Mouse (Mus musculus) embryonic facial prominence, embryonic 14.5 days (tissue): ENCODE data around the gene Rras. TPM values are rescaled to one million over a fixed set of nuclear protein-coding genes. Genes with fewer than 3 reads are reported as not detected.

Source experiments
- ATAC-seq: fragments of 200-750 bp; cut with Nextera tagmentation; 2 replicates; pipeline ENCODE4 v1.8.0; 2017; ENCODE audit warnings: low read depth, moderate number of reproducible peaks, moderate TSS enrichment
- DNase-seq: peaks from one replicate; pipeline ENCODE4 v3.0.0-alpha.2; 2015; ENCODE audit warnings: low spot score
- H3K27ac ChIP-seq: fragments of 300-500 bp; sonication (generic); replicated peaks from 2 replicates; pipeline ENCODE4 v1.5.1; 2014; ENCODE audit warnings: low read depth, mild to moderate bottlenecking, low read length, moderate library complexity
- H3K27me3 ChIP-seq: fragments of 300-500 bp; sonication (generic); replicated peaks from 2 replicates; pipeline ENCODE4 v1.6.1; 2014; ENCODE audit warnings: low read length; ENCODE audit not compliant: control insufficient read depth, insufficient read depth
- H3K36me3 ChIP-seq: fragments of 300-500 bp; sonication (generic); 2 replicates; pipeline ENCODE4 v1.6.1; 2014; ENCODE audit warnings: low read length, mixed read lengths; ENCODE audit not compliant: control insufficient read depth, insufficient read depth
- H3K4me1 ChIP-seq: fragments of 300-500 bp; sonication (generic); 2 replicates; pipeline ENCODE4 v1.6.1; 2014; ENCODE audit warnings: antibody characterized with exemption, low read length; ENCODE audit not compliant: control insufficient read depth, insufficient read depth
- H3K4me2 ChIP-seq: fragments of 300-500 bp; sonication (generic); 2 replicates; pipeline ENCODE4 v1.6.1; 2014; ENCODE audit warnings: low read depth, mild to moderate bottlenecking, low read length, moderate library complexity, mixed read lengths
- H3K4me3 ChIP-seq: fragments of 300-500 bp; sonication (generic); 2 replicates; pipeline ENCODE4 v1.5.1; 2014; ENCODE audit warnings: low read depth, mild to moderate bottlenecking, low read length
- H3K9ac ChIP-seq: fragments of 300-500 bp; sonication (generic); 2 replicates; pipeline ENCODE4 v1.6.1; 2014; ENCODE audit warnings: low read depth, mild to moderate bottlenecking, low read length, moderate library complexity, mixed read lengths
- H3K9me3 ChIP-seq: fragments of 300-500 bp; sonication (generic); 2 replicates; pipeline ENCODE4 v1.6.1; 2016; ENCODE audit warnings: low read length; ENCODE audit not compliant: control insufficient read depth
- WGBS: fragments of 180-500 bp; shearing (Covaris S2); extraction: QIAGEN DNeasy Blood & Tissue Kit; methylation state at CpG from one replicate; pipeline ENCODE4 v1.1.7; 2014; 5-methylcytosine and 5-hydroxymethylcytosine counted together
- polyA plus RNA-seq: library from polyadenylated mRNA; unstranded; fragments of >200 nt; fragmentation: Nextera tagmentation; extraction: Ambion mirVana; gene quantifications from 2 replicates; pipeline ENCODE4 v1.2.1, GENCODE M21; 2014

Gene Rras
- polyA plus RNA-seq, 1 experiment from 2014 or later, result 52.3 TPM

- no peaks in the 10 kb centered on the region for H3K27me3 ChIP-seq
- peaks cover 46% of the 10 kb centered on the region for H3K36me3 ChIP-seq
- no peak overlapping the region for H3K9ac ChIP-seq
- H3K4me1 ChIP-seq, result no peaks in the 10 kb centered on the region
- 57% methylated on average over 2 of the region's 2 CpGs for WGBS
- H3K4me3 ChIP-seq, result no peak overlapping the region
- H3K9me3 ChIP-seq, result no peaks in the 10 kb centered on the region
- no peak overlapping the region for H3K4me2 ChIP-seq
- H3K27ac ChIP-seq, result no peak overlapping the region
- DNase-seq (peak; percentile 34), ATAC-seq (no peak)
These were observed 8.5 kb downstream of the Rras start for GRCm38 (mm10) chr7:45026256-45026655.

GRCm38 (mm10) chr7:45027761-45028160 is 10.0 kb downstream of the Rras start:
- WGBS, result 91% methylated on average over 9 of the region's 9 CpGs
- Histone ChIP-seq H3K27ac (no peak overlapping the region), H3K4me3 (no peak overlapping the region), H3K36me3 (peaks cover 60% of the 10 kb centered on the region), H3K4me1 (no peaks in the 10 kb centered on the region), H3K27me3 (no peaks in the 10 kb centered on the region), H3K4me2 (no peak overlapping the region), H3K9ac (no peak overlapping the region), H3K9me3 (no peaks in the 10 kb centered on the region)
- ATAC-seq, result no peak
- DNase-seq, result no peak

GRCm38 (mm10) chr7:45028351-45028750 is 10.6 kb downstream of the Rras start:
- Histone ChIP-seq H3K4me3 (no peak overlapping the region), H3K4me1 (no peaks in the 10 kb centered on the region), H3K9me3 (no peaks in the 10 kb centered on the region), H3K4me2 (no peak overlapping the region), H3K9ac (no peak overlapping the region), H3K27ac (no peak overlapping the region), H3K27me3 (no peaks in the 10 kb centered on the region), H3K36me3 (peaks cover 66% of the 10 kb centered on the region)
- ATAC-seq (no peak), DNase-seq (no peak)
- WGBS, result 83% methylated on average over 9 of the region's 11 CpGs

GRCm38 (mm10) chr7:45029995-45030394 is 12.2 kb downstream of the Rras start:
- 92% methylated on average over 6 of the region's 6 CpGs for WGBS
- DNase-seq, result no peak

GRCm38 (mm10) chr7:45030857-45031256 is 13.1 kb downstream of the Rras start:
- Histone ChIP-seq H3K36me3 (peaks cover 91% of the 10 kb centered on the region), H3K9ac (no peak overlapping the region), H3K27ac (no peak overlapping the region), H3K4me2 (no peak overlapping the region), H3K4me3 (no peak overlapping the region), H3K9me3 (no peaks in the 10 kb centered on the region), H3K4me1 (no peaks in the 10 kb centered on the region), H3K27me3 (no peaks in the 10 kb centered on the region)
- ATAC-seq (no peak), DNase-seq (no peak)
- WGBS, result 94% methylated on average over 8 of the region's 8 CpGs

More at GRCm38 (mm10) chr7:45029995-45030394, 12.2 kb downstream of the Rras start:
- no peaks in the 10 kb centered on the region for H3K27me3 ChIP-seq
- H3K4me3 ChIP-seq, result no peak overlapping the region
- H3K36me3 ChIP-seq, result peaks cover 82% of the 10 kb centered on the region
- H3K27ac ChIP-seq, result no peak overlapping the region
- no peak overlapping the region for H3K4me2 ChIP-seq
- H3K9me3 ChIP-seq, result no peaks in the 10 kb centered on the region
- no peaks in the 10 kb centered on the region for H3K4me1 ChIP-seq
- no peak overlapping the region for H3K9ac ChIP-seq
- no peak for ATAC-seq

- 95% methylated on average over 19 of the region's 19 CpGs for WGBS
These were observed 16.1 kb downstream of the Rras start for GRCm38 (mm10) chr7:45033722-45034359.

GRCm38 (mm10) chr7:45035631-45036030 is 17.9 kb downstream of the Rras start:
- no peak overlapping the region for H3K9ac ChIP-seq
- no peaks in the 10 kb centered on the region for H3K9me3 ChIP-seq
- WGBS, result 83% methylated on average over 3 of the region's 3 CpGs
- H3K4me1 ChIP-seq, result no peaks in the 10 kb centered on the region
- ATAC-seq, result no peak
- H3K27ac ChIP-seq, result no peak overlapping the region
- no peak overlapping the region for H3K4me3 ChIP-seq
- peaks cover 100% of the 10 kb centered on the region for H3K36me3 ChIP-seq
- H3K27me3 ChIP-seq, result no peaks in the 10 kb centered on the region
- H3K4me2 ChIP-seq, result no peak overlapping the region
- no peak for DNase-seq

More at GRCm38 (mm10) chr7:45033722-45034359, 16.1 kb downstream of the Rras start:
- H3K9ac ChIP-seq, result no peak overlapping the region
- no peaks in the 10 kb centered on the region for H3K4me1 ChIP-seq
- no peak overlapping the region for H3K4me2 ChIP-seq
- H3K27me3 ChIP-seq, result no peaks in the 10 kb centered on the region
- no peak for DNase-seq
- H3K4me3 ChIP-seq, result no peak overlapping the region
- no peaks in the 10 kb centered on the region for H3K9me3 ChIP-seq
- H3K27ac ChIP-seq, result no peak overlapping the region
- ATAC-seq, result no peak
- H3K36me3 ChIP-seq, result peaks cover 99% of the 10 kb centered on the region

- no peaks in the 10 kb centered on the region for H3K4me1 ChIP-seq
- 90% methylated on average over 11 of the region's 11 CpGs for WGBS
- no peaks in the 10 kb centered on the region for H3K9me3 ChIP-seq
- H3K4me3 ChIP-seq, result no peak overlapping the region
- DNase-seq (no peak), ATAC-seq (no peak)
- H3K27me3 ChIP-seq, result no peaks in the 10 kb centered on the region
- H3K27ac ChIP-seq, result no peak overlapping the region
- H3K4me2 ChIP-seq, result no peak overlapping the region
- peaks cover 100% of the 10 kb centered on the region for H3K36me3 ChIP-seq
- H3K9ac ChIP-seq, result no peak overlapping the region
These were observed 18.9 kb downstream of the Rras start for GRCm38 (mm10) chr7:45036702-45037101.

- Histone ChIP-seq H3K27me3 (no peaks in the 10 kb centered on the region), H3K36me3 (peaks cover 100% of the 10 kb centered on the region), H3K4me3 (no peak overlapping the region), H3K9ac (no peak overlapping the region), H3K4me1 (no peaks in the 10 kb centered on the region), H3K4me2 (no peak overlapping the region), H3K9me3 (no peaks in the 10 kb centered on the region), H3K27ac (no peak overlapping the region)
- DNase-seq (no peak), ATAC-seq (no peak)
- 75% methylated on average over 7 of the region's 7 CpGs for WGBS
These were observed 20.1 kb downstream of the Rras start for GRCm38 (mm10) chr7:45037720-45038361.
